Mouse (Mus musculus): ENCODE results near the gene Rnf10.

Gene Rnf10

DNA sequence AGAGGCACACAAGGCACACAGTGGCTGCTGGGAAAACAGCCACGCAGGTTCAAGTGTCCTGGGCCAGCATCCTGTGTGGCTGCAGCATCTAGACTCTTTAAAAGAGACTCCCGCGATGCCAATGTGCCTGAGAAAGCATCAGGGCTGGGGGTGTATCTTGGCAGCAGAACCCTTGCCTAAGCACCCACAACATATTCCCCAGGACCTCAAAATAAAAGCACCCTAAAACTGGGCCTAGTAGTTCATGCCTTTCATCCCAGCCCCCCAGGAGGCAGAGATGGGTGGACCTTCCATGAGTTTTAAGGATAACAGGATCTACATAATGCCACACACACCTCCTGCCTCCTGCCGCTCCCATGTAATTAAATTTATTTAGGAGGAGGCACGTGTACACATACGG is 38.2 kb downstream of the Rnf10 start:
- DNase-seq: no peak

- no peak for DNase-seq
Observed at GRCm38 (mm10) chr5:115233031-115233780, 39.5 kb downstream of the Rnf10 start.

DNA sequence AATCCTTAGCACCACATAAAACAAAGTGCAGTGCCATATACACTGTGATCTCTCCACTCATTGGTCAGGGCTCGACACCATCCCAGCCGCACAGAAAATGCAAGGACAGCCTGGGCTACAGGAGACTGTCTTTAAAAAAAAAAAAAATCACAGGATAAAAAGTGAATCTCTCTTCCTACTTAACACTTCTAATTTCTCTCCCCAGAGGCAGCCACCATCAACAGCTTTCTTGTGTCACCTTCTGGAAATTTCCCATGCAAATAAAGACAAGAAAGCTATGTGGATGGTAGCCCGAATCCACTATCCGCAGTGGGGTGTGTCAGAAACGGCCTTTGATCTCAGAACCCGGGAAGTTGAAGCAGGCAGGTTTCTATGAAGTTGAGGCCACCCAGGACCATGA is 40.2 kb downstream of the Rnf10 start:
- DNase-seq: no peak

DNA sequence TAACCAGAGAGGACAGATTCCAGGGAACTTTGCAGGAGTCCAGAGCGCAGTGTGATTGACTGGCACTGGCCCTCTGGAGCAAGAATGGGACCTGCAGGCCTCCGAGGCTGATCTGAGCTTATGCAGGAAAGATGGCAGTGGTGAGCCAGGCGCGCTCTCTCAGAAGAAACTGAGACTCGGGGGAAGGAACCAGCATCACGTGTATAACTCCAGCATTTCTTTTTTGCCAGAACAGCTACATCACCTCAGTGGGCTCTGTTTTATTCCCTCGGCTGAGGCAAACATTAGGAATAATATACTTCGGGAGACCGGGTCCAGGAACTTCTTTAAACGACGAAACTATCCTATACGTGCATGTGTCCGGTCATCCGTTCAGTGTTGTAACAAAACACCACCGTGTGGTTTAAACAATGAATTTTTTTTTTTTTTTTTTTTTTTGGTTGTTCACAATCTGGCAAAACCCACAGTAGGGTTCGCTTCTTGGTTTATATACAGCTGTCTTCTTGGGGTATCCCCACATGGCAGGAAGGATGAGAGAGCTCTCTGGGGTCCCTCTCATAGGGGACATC is 41.1 kb downstream of the Rnf10 start:
- no peak for DNase-seq

DNA sequence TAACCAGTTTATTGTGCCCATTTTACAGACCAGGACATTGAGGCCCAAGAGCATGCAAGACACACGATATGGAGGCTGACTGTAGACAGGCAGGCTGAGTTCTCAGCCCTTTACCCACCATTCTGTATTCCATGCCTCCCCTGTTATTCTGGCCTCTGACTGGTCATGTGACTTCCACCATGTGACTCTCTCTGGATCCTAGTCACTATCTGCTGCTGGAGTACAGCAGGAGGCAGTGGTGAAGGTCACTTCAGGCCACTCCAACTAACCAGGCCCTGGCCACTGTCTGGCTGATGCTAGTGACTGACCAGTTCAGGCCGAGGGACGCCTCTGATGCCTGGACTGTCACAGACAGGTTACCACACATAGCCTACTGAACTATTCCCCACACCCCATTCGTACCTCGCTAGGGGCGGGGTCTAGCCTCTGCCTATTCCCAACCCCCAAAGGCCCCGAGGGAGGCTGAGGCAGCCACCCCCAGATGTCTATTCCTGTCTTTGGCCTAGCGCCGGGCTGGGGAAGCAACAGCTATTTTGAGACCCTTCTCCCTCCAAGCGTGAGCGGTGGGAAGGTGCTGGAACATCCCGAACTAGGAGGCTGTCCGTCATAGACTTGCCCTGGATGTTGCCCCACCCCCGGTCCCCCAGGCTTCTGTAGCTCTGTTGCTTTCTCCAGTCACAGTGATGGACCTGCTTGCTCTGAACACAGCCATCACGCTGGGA is 41.7 kb downstream of the Rnf10 start:
- no peak for DNase-seq

- no peak for DNase-seq
Observed at GRCm38 (mm10) chr5:115222485-115222884, 50.2 kb downstream of the Rnf10 start.

DNA sequence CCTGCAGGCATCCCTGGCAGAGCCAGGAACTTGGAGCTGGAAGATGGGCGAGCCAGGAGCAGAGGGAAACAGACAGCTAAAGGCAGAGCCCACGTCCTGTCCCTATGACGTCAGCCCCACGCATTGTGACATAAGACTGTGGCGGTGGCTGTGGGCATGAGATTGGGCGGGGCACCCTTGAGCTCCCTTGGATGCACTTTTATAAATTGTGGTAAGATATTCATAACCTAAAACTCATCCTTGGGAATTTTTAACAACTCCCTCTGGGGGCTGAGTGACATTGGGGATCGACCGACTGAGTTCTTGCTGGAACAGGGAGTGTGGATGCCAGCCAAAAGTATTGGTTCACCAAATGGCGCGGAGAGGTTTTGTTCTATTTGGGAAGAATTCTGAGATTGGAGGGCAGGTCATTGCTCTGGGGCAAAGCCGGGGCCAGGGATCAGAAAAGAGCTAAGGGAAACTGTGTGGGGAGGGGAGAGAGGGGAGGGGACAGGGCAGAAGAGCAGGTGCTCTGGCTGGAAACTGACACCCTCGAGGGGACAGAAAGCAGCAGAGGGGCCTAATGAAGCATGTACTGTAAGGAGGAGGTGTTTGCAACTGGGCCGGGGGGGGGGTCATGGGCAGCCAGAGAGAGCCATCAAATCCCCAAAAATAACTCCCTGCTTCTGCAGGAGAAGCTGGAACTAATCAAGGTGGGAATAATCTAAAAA is 51.6 kb downstream of the Rnf10 start:
- no peak for DNase-seq

DNA sequence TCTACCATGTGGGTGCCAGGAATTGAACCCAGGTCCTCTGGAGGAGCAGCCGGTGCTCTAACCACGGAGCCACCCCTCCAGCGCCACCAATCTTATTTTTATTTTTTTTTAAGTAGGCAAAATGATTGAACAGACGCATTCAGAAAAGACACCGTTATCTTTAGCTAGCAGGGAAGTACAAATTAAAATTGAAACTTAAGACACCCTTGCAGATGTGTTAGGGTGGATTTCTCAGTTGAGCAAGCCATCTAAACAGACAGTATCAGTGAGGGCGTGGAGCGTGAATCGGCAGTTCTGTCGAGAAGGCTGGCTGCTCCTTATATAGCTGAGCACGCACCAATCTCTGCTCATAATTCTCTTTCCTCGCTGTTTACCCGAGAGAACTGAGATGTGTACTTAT is 54.7 kb downstream of the Rnf10 start:
- DNase-seq: no peak

DNA sequence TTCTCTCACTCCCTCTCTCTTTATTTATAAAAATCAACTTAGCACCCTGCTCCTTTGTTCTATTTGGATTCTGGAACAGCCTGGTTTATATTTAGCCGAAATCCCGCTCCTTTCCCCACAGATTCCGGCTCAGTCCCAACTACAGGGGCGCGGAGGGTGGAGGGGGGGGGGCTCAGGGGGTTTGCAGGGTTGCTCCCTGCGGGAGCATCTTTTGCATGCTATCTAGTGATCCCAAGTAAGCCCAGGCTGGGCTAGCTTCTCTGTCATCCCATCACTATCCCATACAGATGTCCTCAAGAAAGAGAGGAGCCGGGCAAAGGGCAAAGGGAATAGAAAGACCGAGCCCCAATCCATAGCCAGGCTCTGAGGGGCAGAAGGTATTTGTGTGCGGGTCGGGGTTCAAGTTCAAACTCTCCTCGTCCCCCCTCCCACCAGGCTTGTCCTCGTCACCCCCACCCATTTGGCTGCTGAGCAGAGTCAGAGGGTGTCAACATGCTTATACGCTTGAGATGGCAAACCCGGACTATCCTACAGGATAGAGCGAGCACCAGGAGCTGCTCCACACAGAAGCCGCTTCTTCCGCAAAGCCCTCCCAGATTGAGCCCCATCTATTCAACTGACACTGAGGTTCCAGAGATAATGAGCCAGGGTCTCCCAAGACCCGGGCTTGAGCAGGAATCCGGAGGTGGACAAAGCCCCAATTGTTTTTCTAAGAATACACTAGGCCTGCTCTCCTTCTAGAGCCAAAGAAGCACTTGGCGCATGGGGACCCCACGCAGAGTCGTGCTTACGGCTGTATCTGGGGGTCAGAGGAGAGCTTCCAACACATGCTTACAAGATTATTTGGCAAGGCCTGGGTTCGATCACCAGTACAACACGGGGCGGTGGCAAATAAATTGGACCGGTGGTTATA is 57.2 kb downstream of the Rnf10 start:
- no peak for DNase-seq

DNA sequence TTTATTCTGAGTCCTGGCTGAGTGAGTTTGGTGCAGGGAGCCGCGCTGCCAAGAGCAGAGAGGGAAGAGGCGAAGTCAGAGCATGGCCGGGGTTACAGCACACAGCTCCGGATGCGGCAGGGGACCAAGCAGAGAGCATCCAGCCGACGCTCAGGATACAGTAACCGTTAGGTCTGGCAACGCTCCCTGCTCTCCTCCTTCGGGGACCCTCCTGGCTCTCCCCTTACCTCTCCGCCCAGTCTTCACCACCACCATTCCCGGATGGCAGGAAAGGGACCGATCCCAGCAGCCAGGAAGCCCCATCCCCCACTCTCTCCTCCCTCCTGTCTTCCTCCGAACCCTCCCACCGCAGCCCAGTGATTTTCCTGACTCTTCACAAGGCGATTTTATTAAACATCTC is 57.8 kb downstream of the Rnf10 start:
- DNase-seq: no peak

- no peak for DNase-seq
Observed at GRCm38 (mm10) chr5:115212861-115213260, 59.8 kb downstream of the Rnf10 start.

DNA sequence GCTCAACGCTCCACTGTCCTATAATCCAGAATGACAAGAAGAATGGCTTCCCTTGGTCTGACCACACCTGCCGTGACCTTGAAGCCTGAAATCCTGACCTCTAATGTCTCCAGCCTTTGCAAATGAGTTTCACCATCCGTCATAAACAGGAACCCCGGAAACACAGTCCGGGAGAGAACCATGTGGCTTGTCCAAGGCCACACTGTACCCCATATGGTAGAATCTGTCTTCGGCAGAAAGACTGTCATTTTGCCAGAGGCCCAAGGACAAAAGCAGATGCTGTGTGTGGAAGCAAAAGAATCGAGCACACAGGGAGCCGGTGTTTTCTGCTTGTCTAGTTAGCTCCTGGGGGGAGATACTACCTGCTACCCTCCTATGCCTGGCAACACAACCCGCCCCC is 60.2 kb downstream of the Rnf10 start:
- DNase-seq: no peak

GRCm38 (mm10) chr5:115210380-115210779 is 62.3 kb downstream of the Rnf10 start:
- DNase-seq: peak; percentile 49 to 55

DNA sequence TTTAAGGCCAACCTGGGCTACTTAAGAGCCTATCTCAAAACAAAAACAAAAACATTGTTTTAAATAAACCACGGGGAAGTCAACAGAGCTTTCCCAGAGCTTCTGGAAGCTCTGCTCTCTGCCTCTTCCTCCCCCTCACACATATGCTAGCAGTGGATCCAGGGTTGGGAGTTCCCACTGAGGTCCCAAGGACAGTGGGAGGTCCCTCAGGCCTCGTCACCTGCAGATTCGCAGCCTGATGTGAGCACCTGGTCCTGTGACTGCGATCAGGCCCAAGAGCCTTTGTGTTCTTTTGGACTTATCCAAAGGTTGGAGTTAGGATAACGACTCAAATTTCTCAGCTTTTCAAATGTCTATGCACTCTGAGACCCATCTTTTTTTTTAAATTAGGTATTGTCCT is 64.1 kb downstream of the Rnf10 start:
- no peak for DNase-seq

- DNase-seq: no peak
Observed at GRCm38 (mm10) chr5:115207892-115208291, 64.8 kb downstream of the Rnf10 start.

GRCm38 (mm10) chr5:115207244-115207643 is 65.5 kb downstream of the Rnf10 start:
- no peak for DNase-seq

DNA sequence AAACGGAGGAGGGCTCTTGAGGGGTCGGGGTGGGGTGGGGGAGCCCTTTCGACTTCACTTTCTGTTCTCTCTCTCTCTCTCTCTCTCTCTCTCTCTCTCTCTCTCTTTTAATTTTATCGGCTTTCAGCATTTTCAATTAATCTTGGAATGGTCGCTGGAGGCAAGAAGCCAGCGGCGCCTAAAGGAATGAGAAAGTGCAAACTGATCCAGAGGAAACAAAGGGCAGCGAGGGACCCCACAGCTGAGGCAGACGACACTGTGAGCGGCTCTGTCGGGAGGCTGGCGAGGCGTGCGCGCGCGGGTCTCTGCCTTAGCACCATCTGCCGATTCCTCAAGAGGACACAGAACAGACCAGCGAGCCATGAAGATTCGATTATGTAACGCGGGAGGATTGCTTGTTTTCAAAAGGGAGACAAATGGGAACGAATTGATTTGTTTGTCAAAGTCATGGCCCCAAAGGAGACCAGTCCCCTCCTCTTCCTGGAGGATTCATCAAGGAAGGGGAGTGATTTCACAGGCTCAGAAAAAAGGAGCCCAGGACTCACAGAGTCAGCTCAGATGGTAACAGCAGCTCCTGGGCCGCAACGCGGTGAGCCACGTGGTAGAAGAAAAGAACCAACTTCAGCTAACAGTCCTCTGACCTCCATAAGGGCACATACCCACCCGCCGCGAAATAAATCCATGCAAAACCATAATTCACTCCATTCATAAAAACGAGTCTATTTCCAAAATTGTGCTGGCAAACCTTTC is 68.0 kb downstream of the Rnf10 start:
- DNase-seq: no peak

DNA sequence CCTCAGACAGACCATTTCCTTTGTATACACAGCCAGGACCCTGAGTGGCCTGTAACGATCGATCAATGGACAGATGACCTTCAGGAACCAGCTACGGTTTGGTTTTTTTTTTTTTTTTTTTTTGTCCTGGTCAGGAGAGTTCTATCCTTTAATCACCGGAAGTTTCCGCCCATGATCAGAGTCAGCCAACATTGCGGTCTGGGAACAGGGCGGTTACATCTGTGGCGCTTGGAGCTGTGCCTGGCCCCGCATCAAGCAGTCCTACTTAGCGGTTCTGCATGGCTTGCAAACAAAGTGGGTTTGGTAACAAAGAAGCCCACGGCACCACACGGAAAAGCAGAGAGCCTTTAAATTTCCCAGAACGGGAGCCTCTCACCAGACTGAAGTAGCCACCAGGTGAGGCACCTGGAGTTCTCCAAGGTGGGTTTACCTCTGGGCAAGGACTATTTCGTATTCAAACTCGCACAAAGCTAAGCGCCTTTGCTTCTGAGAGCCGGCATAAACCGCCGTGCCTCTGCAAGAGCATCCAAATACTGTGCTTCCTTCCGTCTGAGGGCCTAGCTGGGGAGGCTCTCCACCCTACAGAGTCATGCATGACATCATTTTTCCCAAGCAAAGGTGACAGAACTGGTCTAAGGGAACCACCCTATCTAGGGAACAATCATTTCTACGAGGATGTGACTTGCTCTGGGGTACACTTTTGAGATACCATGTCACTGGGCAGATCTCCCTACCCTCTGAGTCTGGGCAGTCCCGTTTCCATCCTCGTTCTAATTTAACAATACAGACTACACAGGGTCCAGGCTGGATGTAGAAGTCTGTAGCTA is 68.8 kb downstream of the Rnf10 start:
- no peak for DNase-seq

DNA sequence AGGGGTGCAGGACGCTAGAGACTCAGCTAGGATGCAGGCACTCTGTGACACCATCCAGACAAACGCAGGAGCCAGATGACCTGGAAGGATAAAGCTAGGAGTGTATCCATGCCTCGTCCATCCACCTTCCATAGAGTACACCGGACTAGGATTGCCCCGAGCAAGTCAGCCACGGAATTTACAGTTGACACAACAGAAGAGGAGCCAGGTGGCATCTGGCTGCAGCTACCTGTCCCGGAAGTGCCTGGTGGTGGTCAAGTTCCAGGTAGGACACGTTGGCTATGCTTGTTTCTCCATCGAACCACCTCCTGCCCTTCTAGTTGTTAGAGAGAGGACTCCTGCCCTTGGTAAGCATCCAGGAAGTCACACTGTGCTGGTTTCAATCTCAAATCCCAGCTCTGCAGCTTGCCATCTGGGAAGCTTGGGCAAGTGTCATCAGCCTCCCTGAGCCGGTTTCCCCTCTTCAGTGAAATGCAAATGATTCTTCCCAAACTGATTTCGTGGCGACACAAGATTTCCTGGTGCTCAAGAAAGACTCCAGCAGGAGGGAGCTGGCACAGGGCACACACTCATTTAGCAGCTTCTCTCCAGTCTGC is 78.0 kb downstream of the Rnf10 start:
- DNase-seq: no peak

Data from thymus, postnatal 36 days (tissue).